Comparison of ENCODE assay signal across 9 mouse cellular contexts in genomic region chr7:105818483-105818882, GRCm38 (mm10). TPM values are rescaled to one million over a fixed set of nuclear protein-coding genes. Genes with fewer than 3 reads are reported as not detected.
DNase-seq lines count a peak whose midpoint lies in the region; ATAC-seq and TF ChIP-seq lines count a peak whose summit lies in the region.
"Had no signal": no experiment of that assay in that cellular context is flagged by ENCODE, and none has a peak within 500 bp of the region (broad histone marks: within the 10 kb centered on the region; RNA-seq: fewer than 3 reads in every experiment).

No protein-coding gene starts in this region.

- 0% methylated on average over 1 of the region's 1 CpGs for WGBS in kidney, postnatal 0 days

- no peaks in the 10 kb centered on the region for H3K36me3 ChIP-seq in kidney, postnatal 0 days (ENCODE audit: insufficient read depth, low read length)
- H3K36me3 ChIP-seq in E14TG2a.4 (ENCODE audit: insufficient read depth, low read length), result no peaks in the 10 kb centered on the region
- H3K36me3 ChIP-seq: heart, embryonic 13.5 days; stomach, embryonic 15.5 days had no signal

- H3K27me3 ChIP-seq in kidney, postnatal 0 days (ENCODE audit: insufficient read depth, low read length), result no peaks in the 10 kb centered on the region
- H3K27me3 ChIP-seq in E14TG2a.4 (ENCODE audit: insufficient read depth, low read length), result peaks cover under 1% of the 10 kb centered on the region; the same call in 1 of the 2 replicates
- H3K27me3 ChIP-seq: heart, embryonic 13.5 days; stomach, embryonic 15.5 days had no signal

- ATAC-seq in kidney, postnatal 0 days (replicated peaks; ENCODE audit: low FRiP score, low read depth), result no peak

- no peak overlapping the region for H3K27ac ChIP-seq in kidney, postnatal 0 days
- H3K27ac ChIP-seq: heart, embryonic 13.5 days; stomach, embryonic 15.5 days had no signal

- no peak overlapping the region for H3K4me2 ChIP-seq in kidney, postnatal 0 days (ENCODE audit: low read length)
- H3K4me2 ChIP-seq: heart, embryonic 13.5 days; stomach, embryonic 15.5 days had no signal

- peak; percentile 73 for DNase-seq in kidney, postnatal 0 days (ENCODE audit: low spot score)
- no peak for DNase-seq in kidney, postnatal 10 days
- DNase-seq in adipocyte (ENCODE audit: low spot score), result peak; percentile 61
- DNase-seq in mesoderm, embryonic 11.5 days (ENCODE audit: low read depth, low spot score), result peak; percentile 40
- no peak for DNase-seq in adrenal gland, postnatal 4 days (ENCODE audit: low spot score in 2 of 2)
- DNase-seq in adrenal gland, adult 8-10 months, result no peak

- no peak overlapping the region for H3K4me3 ChIP-seq in kidney, postnatal 0 days (replicated peaks; ENCODE audit: low read depth, low read length)
- H3K4me3 ChIP-seq in E14TG2a.4 (replicated peaks; ENCODE audit: low read length), result no peak overlapping the region
- H3K4me3 ChIP-seq: heart, embryonic 13.5 days; stomach, embryonic 15.5 days had no signal

- no peak overlapping the region for H3K9ac ChIP-seq in kidney, postnatal 0 days (ENCODE audit: low read depth, low read length)
- H3K9ac ChIP-seq: heart, embryonic 13.5 days; stomach, embryonic 15.5 days had no signal

- TF ChIP-seq CTCF in kidney, postnatal 0 days (IDR thresholded peaks at IDR 0.05; ENCODE audit: low read depth), result peak; percentile 84
- peak; percentile 84 for TF ChIP-seq CTCF in E14TG2a.4 (conservative IDR thresholded peaks at IDR 0.05; ENCODE audit: low read length)

- H3K9me3 ChIP-seq in kidney, postnatal 0 days (replicated peaks; ENCODE audit: low read length), result no peaks in the 10 kb centered on the region
- no peaks in the 10 kb centered on the region for H3K9me3 ChIP-seq in E14TG2a.4 (ENCODE audit: low read length)
- H3K9me3 ChIP-seq: heart, embryonic 13.5 days; stomach, embryonic 15.5 days had no signal

- no peaks in the 10 kb centered on the region for H3K4me1 ChIP-seq in kidney, postnatal 0 days (replicated peaks; ENCODE audit: insufficient read depth, low read length)
- H3K4me1 ChIP-seq in E14TG2a.4 (replicated peaks; ENCODE audit: low read depth, low read length), result no peaks in the 10 kb centered on the region
- H3K4me1 ChIP-seq: heart, embryonic 13.5 days; stomach, embryonic 15.5 days had no signal

RNA-seq across cellular contexts. Expression of gene Mrpl17, which starts 7.6 kb away (rescaled TPM):
- 415 and 457 TPM in 2 replicates for polyA plus RNA-seq in kidney, postnatal 0 days (2015; fragmentation: Nextera tagmentation; extraction: Ambion mirVana)
- 100 to 1,000 TPM; 170 to 182 TPM for total RNA-seq in adrenal gland, postnatal 4 days (2021)
- total RNA-seq in adrenal gland, adult 8-10 months (2022), result 100 to 1,000 TPM; 157 to 184 (median 171) TPM

RNA-seq across cellular contexts. Expression of gene Dchs1, which starts 31.0 kb away (rescaled TPM):
- polyA plus RNA-seq in kidney, postnatal 0 days (2015; fragmentation: Nextera tagmentation; extraction: Ambion mirVana), result 5.6 and 6.1 TPM in 2 replicates
- 10 to 100 TPM; 23.7 to 29.4 TPM for total RNA-seq in adrenal gland, postnatal 4 days (2021)
- total RNA-seq in adrenal gland, adult 8-10 months (2022), result 1 to 10 TPM; 7.4 to 9.8 (median 8.7) TPM

Comparison
In these comparisons a context has a peak if more than half of its experiments do, and no peak if none do; other contexts are left out.
1. DNase-seq: peak in kidney, postnatal 0 days (single experiment), adipocyte (single experiment) and mesoderm, embryonic 11.5 days (single experiment); none in kidney, postnatal 10 days (single experiment), adrenal gland, postnatal 4 days (0 of 2) and adrenal gland, adult 8-10 months (single experiment).